Mouse (Mus musculus) lung, postnatal 0 days (tissue): ENCODE results near the gene Adora2b. TPM values are rescaled to one million over a fixed set of nuclear protein-coding genes. Genes with fewer than 3 reads are reported as not detected.

Source experiments
- ATAC-seq: fragments of 200-750 bp; cut with Nextera tagmentation; 2 replicates; pipeline ENCODE4 v1.8.0; 2017; ENCODE audit warnings: moderate library complexity
- DNase-seq: peaks from one replicate; pipeline ENCODE4 v3.0.0-alpha.2; 2016; ENCODE audit warnings: low spot score
- H3K27ac ChIP-seq: fragments of 300-500 bp; sonication (generic); 2 replicates; pipeline ENCODE4 v1.5.1; 2014; ENCODE audit warnings: antibody characterized with exemption, mild to moderate bottlenecking, low read length, mixed read lengths
- H3K27me3 ChIP-seq: fragments of 300-500 bp; sonication (generic); replicated peaks from 2 replicates; pipeline ENCODE4 v1.6.1; 2014; ENCODE audit warnings: low read length, mixed read lengths; ENCODE audit not compliant: insufficient read depth
- H3K36me3 ChIP-seq: fragments of 300-500 bp; sonication (generic); 2 replicates; pipeline ENCODE4 v1.6.1; 2014; ENCODE audit warnings: low read length, mixed read lengths; ENCODE audit not compliant: insufficient read depth
- H3K4me1 ChIP-seq: fragments of 300-500 bp; sonication (generic); 2 replicates; pipeline ENCODE4 v1.6.1; 2014; ENCODE audit warnings: antibody characterized with exemption, low read depth, low read length, mixed read lengths; ENCODE audit not compliant: insufficient read depth
- H3K4me2 ChIP-seq: fragments of 300-500 bp; sonication (generic); replicated peaks from 2 replicates; pipeline ENCODE4 v1.6.1; 2014; ENCODE audit warnings: low read depth, mild to moderate bottlenecking, low read length, moderate library complexity, mixed read lengths
- H3K4me3 ChIP-seq: fragments of 300-500 bp; sonication (generic); 2 replicates; pipeline ENCODE4 v1.5.1; 2014; ENCODE audit warnings: low read depth, low read length
- H3K9ac ChIP-seq: fragments of 300-500 bp; sonication (generic); replicated peaks from 2 replicates; pipeline ENCODE4 v1.6.1; 2014; ENCODE audit warnings: low read depth, mild to moderate bottlenecking
- H3K9me3 ChIP-seq: fragments of 300-500 bp; sonication (generic); 2 replicates; pipeline ENCODE4 v1.6.1; 2016; ENCODE audit warnings: low read length, mixed read lengths
- CTCF ChIP-seq: IDR thresholded peaks from 2 replicates; pipeline ENCODE4 v1.5.1; 2016; ENCODE audit warnings: antibody characterized with exemption, mild to moderate bottlenecking
- EP300 ChIP-seq: IDR thresholded peaks from 2 replicates; pipeline ENCODE4 v1.6.1; 2016; ENCODE audit warnings: antibody characterized with exemption, mild to moderate bottlenecking, control low read depth
- WGBS: fragments of 180-500 bp; shearing (Covaris S2); extraction: QIAGEN DNeasy Blood & Tissue Kit; methylation state at CpG from one replicate; pipeline ENCODE4 v1.1.7; 2014; 5-methylcytosine and 5-hydroxymethylcytosine counted together
- polyA plus RNA-seq: library from polyadenylated mRNA; unstranded; fragments of >200 nt; fragmentation: Nextera tagmentation; extraction: Ambion mirVana; gene quantifications from 2 replicates; pipeline ENCODE4 v1.2.1, GENCODE M21; 2015

Adora2b gene
- polyA plus RNA-seq, 1 experiment from 2014 or later = 27.7 TPM

DNA sequence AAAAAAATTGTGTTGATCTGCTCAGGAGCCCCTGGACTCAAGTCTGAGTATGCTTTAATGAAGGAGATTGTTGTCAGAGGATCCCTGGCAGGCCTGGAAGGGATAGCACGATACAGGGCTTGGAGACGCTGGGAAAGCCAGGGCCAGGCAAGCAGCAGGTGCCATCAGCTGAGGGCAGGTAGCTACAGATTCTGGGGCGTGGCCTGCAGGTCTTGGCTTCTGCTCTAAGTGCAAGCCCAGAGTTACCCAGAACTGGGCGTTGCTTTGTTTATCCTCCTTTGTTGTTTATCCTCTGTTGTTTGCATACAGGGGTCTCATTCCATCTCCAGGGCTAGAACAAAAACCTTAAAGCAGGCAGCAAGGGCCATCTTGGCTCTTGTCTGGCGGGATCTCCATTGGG is 4.6 kb downstream of the Adora2b start:
- H3K4me3 ChIP-seq = no peak overlapping the region
- ATAC-seq (no peak), DNase-seq (no peak)
- no peaks in the 10 kb centered on the region for H3K27me3 ChIP-seq
- H3K9ac ChIP-seq = no peak overlapping the region
- TF ChIP-seq EP300 (no peak), CTCF (no peak)
- H3K36me3 ChIP-seq = no peaks in the 10 kb centered on the region
- no peak overlapping the region for H3K4me2 ChIP-seq
- H3K9me3 ChIP-seq = no peaks in the 10 kb centered on the region
- no peak overlapping the region for H3K27ac ChIP-seq
- peaks cover 7% of the 10 kb centered on the region; the same call in 1 of the 2 replicates for H3K4me1 ChIP-seq
- WGBS = 78% methylated on average over 5 of the region's 5 CpGs

DNA sequence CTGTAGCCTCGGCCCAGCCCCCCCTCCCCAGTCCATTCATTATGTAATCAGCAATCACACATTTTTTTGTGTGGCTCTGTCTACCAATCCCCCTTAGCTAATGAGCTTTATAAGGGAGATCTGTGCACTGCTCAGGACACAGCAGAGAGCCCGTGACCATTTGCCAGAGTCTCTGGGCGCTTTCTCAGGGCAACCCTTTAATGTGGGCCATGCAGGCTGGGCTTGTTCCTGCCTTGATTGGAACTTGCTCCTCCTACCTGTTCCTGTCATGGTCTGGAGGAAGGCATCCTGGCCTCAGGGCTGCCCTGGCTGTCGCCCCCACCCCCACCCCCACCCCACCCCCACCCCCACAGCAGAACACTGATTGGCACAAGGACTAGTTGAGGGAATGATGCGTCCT is 10.4 kb downstream of the Adora2b start:
- no peak overlapping the region for H3K4me2 ChIP-seq
- no peaks in the 10 kb centered on the region for H3K36me3 ChIP-seq
- no peak for ATAC-seq
- no peak overlapping the region for H3K9ac ChIP-seq
- H3K27me3 ChIP-seq = no peaks in the 10 kb centered on the region
- H3K27ac ChIP-seq = no peak overlapping the region
- no peak overlapping the region for H3K4me3 ChIP-seq
- 72% methylated on average over 4 of the region's 5 CpGs for WGBS
- TF ChIP-seq CTCF = no peak
- no peak for DNase-seq
- H3K4me1 ChIP-seq = no peaks in the 10 kb centered on the region; the same call in 1 of the 2 replicates
- H3K9me3 ChIP-seq = no peaks in the 10 kb centered on the region

DNA sequence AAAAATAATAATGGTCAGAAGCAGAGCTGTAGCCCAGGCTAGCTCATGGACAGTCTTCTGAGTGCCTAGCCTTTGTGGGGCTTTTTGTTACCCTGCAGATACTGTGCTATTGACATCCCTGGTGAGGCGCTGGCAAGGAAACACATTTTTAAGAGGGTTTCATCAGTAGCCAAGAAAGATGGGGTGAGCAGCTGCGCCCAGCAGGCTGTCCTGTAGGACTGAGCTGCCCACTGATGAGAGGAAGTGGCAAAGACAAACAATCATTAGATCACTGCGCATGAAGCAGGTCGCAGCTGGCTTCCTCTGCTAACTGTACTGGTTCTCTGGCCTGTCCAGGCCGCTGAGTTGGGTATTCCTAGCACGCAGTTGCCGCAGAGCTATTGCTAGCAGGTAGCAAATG is 14.8 kb downstream of the Adora2b start:
- no peak for TF ChIP-seq CTCF
- Histone ChIP-seq H3K4me1 (no peaks in the 10 kb centered on the region; the same call in 1 of the 2 replicates), H3K9ac (no peak overlapping the region), H3K27me3 (no peaks in the 10 kb centered on the region), H3K9me3 (no peaks in the 10 kb centered on the region), H3K36me3 (no peaks in the 10 kb centered on the region), H3K4me3 (no peak overlapping the region), H3K4me2 (no peak overlapping the region), H3K27ac (no peak overlapping the region)
- no peak for ATAC-seq
- WGBS = 54% methylated on average over 7 of the region's 7 CpGs
- DNase-seq = no peak

DNA sequence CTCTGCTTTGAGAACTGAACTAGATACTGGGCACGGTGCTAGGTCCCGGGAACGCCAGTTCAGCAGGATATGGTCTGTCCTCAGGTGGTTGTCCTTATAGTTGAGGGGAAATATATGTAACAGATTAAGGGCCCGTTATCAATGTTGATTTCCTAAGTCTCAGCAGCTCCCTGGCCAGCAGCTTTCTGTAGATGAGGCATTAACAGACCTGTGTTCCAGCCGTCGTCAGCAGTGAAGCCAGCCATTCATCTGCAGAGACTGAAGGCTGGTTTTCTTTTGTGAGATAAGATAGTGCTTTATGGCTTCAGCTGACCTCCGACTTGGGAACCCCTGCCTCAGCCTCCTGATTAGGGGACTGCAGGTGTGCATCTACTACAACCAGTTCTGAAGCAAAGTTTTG is 15.2 kb downstream of the Adora2b start:
- Histone ChIP-seq H3K4me2 (no peak overlapping the region), H3K9ac (no peak overlapping the region), H3K36me3 (no peaks in the 10 kb centered on the region), H3K27ac (no peak overlapping the region), H3K4me3 (no peak overlapping the region), H3K9me3 (no peaks in the 10 kb centered on the region), H3K4me1 (no peaks in the 10 kb centered on the region; the same call in 1 of the 2 replicates), H3K27me3 (no peaks in the 10 kb centered on the region)
- WGBS = 52% methylated on average over 7 of the region's 7 CpGs
- TF ChIP-seq EP300 (no peak), CTCF (no peak)
- no peak for ATAC-seq
- no peak for DNase-seq

DNA sequence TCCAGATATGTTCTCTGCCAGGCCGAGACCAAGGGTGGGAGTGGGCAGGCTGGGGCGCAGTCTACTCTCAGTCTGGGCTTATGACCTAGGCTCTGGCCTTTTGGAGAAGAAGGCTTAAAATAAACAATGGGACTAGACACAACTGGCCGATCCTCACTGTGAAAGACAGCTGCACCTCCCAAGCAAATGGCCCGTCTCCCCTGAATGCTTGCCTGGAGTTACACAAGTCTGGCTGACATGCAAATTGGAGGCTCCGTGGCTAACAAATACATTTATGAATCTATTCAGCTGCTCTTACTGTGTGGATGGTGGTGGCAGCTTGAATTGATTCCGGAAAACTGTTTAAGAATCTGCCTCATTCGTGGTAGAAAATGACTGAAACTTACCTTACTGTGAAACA is 16.9 kb downstream of the Adora2b start:
- WGBS = 81% methylated on average over 7 of the region's 7 CpGs
- DNase-seq = no peak
- no peak overlapping the region for H3K4me2 ChIP-seq
- no peaks in the 10 kb centered on the region for H3K36me3 ChIP-seq
- H3K27me3 ChIP-seq = no peaks in the 10 kb centered on the region
- no peak overlapping the region for H3K27ac ChIP-seq
- H3K9ac ChIP-seq = no peak overlapping the region
- H3K9me3 ChIP-seq = no peaks in the 10 kb centered on the region
- no peak for TF ChIP-seq CTCF
- H3K4me3 ChIP-seq = no peak overlapping the region
- H3K4me1 ChIP-seq = no peaks in the 10 kb centered on the region; the same call in 1 of the 2 replicates
- ATAC-seq = no peak

DNA sequence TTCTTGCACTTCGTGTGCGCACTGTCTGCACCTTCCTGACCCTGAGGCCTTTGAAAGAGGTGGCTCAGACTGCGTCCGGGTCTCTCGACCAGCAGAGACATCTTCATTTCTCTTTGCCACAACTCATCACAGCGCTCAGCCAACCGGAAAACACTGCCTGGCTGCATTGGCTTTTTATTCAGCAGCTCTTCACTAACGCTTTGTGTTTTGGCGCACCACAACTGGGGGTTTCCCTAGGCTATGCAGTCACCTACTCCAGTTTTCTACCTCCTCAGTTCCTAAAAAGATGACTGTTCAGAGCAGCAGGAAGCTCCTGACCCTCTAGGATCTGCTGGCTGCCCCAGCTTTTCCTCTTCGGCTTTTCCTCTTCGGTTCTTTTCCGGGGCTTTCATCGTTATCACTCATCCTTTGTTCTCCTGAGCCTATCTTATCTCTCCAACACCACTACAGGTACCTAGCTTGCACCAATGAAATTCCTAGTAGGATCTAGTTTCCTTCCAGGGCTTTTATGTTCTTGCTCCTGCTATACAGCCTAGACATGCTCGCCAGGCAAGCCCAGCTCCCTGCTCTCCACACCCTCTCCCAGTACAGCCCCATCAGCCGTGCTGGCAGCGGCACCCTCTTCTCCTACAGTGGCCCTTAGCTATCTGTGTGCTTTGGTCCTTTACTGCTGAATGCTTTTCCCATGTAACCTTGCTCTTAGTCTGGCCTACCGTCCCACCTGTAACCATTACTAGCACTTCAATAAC is 17.9 kb downstream of the Adora2b start:
- no peak for DNase-seq
- no peak overlapping the region for H3K27ac ChIP-seq
- H3K4me2 ChIP-seq = no peak overlapping the region
- H3K9me3 ChIP-seq = no peaks in the 10 kb centered on the region
- no peak overlapping the region for H3K4me3 ChIP-seq
- TF ChIP-seq EP300 (no peak), CTCF (no peak)
- 50% methylated on average over 17 of the region's 17 CpGs for WGBS
- H3K9ac ChIP-seq = no peak overlapping the region
- H3K4me1 ChIP-seq = no peaks in the 10 kb centered on the region
- no peak for ATAC-seq
- no peaks in the 10 kb centered on the region for H3K27me3 ChIP-seq
- no peaks in the 10 kb centered on the region for H3K36me3 ChIP-seq

DNA sequence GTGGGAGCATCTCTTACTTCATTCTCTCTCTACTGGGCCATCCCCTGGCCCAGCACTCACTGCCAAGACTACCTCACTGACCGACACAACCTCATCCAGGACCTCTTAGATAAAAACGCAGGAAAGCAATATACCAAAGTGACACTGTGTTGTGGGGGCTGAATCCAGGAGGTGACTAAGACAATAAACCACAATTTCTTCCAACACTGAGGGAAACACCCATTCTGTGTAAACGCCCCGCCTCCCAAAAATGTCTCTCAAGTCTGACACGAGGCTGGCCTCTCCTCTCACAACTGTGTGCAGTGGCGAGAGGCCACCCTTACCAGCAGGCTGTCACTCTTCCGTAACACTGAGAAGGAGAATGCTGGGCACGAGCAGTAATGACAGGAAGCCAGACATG is 19.6 kb downstream of the Adora2b start:
- no peak for ATAC-seq
- no peaks in the 10 kb centered on the region for H3K36me3 ChIP-seq
- no peaks in the 10 kb centered on the region for H3K9me3 ChIP-seq
- no peak overlapping the region for H3K4me2 ChIP-seq
- no peaks in the 10 kb centered on the region for H3K4me1 ChIP-seq
- H3K27ac ChIP-seq = no peak overlapping the region
- H3K4me3 ChIP-seq = no peak overlapping the region
- no peaks in the 10 kb centered on the region for H3K27me3 ChIP-seq
- H3K9ac ChIP-seq = no peak overlapping the region
- no peak for TF ChIP-seq EP300
- no peak for DNase-seq
- WGBS = 57% methylated on average over 8 of the region's 8 CpGs
